Mouse (Mus musculus) neural tube, embryonic 11.5 days (tissue): ENCODE data around the gene Fam53a. TPM values are rescaled to one million over a fixed set of nuclear protein-coding genes. Genes with fewer than 3 reads are reported as not detected.
A peak's percentile ranks its signal among the peaks of the same experiment; 100 is the strongest.

Experiments used
- ATAC-seq: fragments of 200-750 bp; cut with Nextera tagmentation; 2 replicates; pipeline ENCODE4 v1.8.0; 2017; ENCODE audit warnings: moderate number of reproducible peaks, mild to moderate bottlenecking, moderate TSS enrichment, moderate library complexity; ENCODE audit not compliant: insufficient read depth, low FRiP score, low TSS enrichment
- DNase-seq: peaks from one replicate; pipeline ENCODE4 v3.0.0-alpha.2; 2015; ENCODE audit warnings: low spot score
- H3K27ac ChIP-seq: fragments of 300-500 bp; sonication (generic); 2 replicates; pipeline ENCODE4 v1.5.1; 2014; ENCODE audit warnings: low read depth, mild to moderate bottlenecking, low read length
- H3K27me3 ChIP-seq: fragments of 300-500 bp; sonication (generic); 2 replicates; pipeline ENCODE4 v1.6.1; 2014; ENCODE audit warnings: mild to moderate bottlenecking, low read length, mixed read lengths; ENCODE audit not compliant: control insufficient read depth, insufficient read depth
- H3K36me3 ChIP-seq: fragments of 300-500 bp; sonication (generic); 2 replicates; pipeline ENCODE4 v1.6.1; 2014; ENCODE audit warnings: mild to moderate bottlenecking, low read length, moderate library complexity, mixed read lengths; ENCODE audit not compliant: control insufficient read depth, insufficient read depth
- H3K4me1 ChIP-seq: fragments of 300-500 bp; sonication (generic); 2 replicates; pipeline ENCODE4 v1.6.1; 2014; ENCODE audit warnings: low read length, mixed read lengths; ENCODE audit not compliant: control insufficient read depth, insufficient read depth
- H3K4me2 ChIP-seq: fragments of 300-500 bp; sonication (generic); 2 replicates; pipeline ENCODE4 v1.6.1; 2014; ENCODE audit warnings: low read depth, mild to moderate bottlenecking, moderate library complexity
- H3K4me3 ChIP-seq: fragments of 300-500 bp; sonication (generic); 2 replicates; pipeline ENCODE4 v1.5.1; 2014; ENCODE audit warnings: low read depth, low read length
- H3K9ac ChIP-seq: fragments of 300-500 bp; sonication (generic); 2 replicates; pipeline ENCODE4 v1.6.1; 2014; ENCODE audit warnings: mild to moderate bottlenecking, low read length
- H3K9me3 ChIP-seq: fragments of 300-500 bp; sonication (generic); 2 replicates; pipeline ENCODE4 v1.6.1; 2016; ENCODE audit warnings: low read length; ENCODE audit not compliant: control insufficient read depth
- WGBS: fragments of 180-500 bp; shearing (Covaris S2); extraction: QIAGEN DNeasy Blood & Tissue Kit; methylation state at CpG from one replicate; pipeline ENCODE4 v1.1.7; 2014; 5-methylcytosine and 5-hydroxymethylcytosine counted together
- polyA plus RNA-seq: library from polyadenylated mRNA; unstranded; fragments of >200 nt; fragmentation: Nextera tagmentation; extraction: Ambion mirVana; gene quantifications from 2 replicates; pipeline ENCODE4 v1.2.1, GENCODE M21; 2014

The Fam53a gene
- polyA plus RNA-seq, 1 experiment from 2014 or later: 53.4 TPM

GRCm38 (mm10) chr5:33657251-33657786 is 27.9 kb upstream of the Fam53a start:
- Histone ChIP-seq H3K4me2 (peak overlapping the region; percentile 68), H3K9me3 (no peaks in the 10 kb centered on the region), H3K27ac (0 out of 2 replicates have a peak overlapping the region, but pooled peaks have one; percentile 9), H3K4me1 (peaks cover 8% of the 10 kb centered on the region), H3K4me3 (peak overlapping the region; percentile 72), H3K36me3 (peaks cover 3% of the 10 kb centered on the region), H3K9ac (peak overlapping the region; percentile 41), H3K27me3 (no peaks in the 10 kb centered on the region)
- WGBS: under 1% methylated on average over 32 of the region's 32 CpGs
- DNase-seq: no peak
- ATAC-seq: peak; percentile 21

- WGBS: 35% methylated on average over 1 of the region's 1 CpGs
- H3K36me3 ChIP-seq: peaks cover 3% of the 10 kb centered on the region
- H3K4me2 ChIP-seq: peak overlapping the region; percentile 68
- no peaks in the 10 kb centered on the region for H3K27me3 ChIP-seq
- H3K4me1 ChIP-seq: peaks cover 8% of the 10 kb centered on the region
- no peak for DNase-seq
- peak overlapping the region; percentile 72 for H3K4me3 ChIP-seq
- H3K9me3 ChIP-seq: no peaks in the 10 kb centered on the region
- no peak for ATAC-seq
- H3K27ac ChIP-seq: no peak overlapping the region
- peak overlapping the region; percentile 41 for H3K9ac ChIP-seq
These were observed 27.3 kb upstream of the Fam53a start for GRCm38 (mm10) chr5:33656739-33657138.

GRCm38 (mm10) chr5:33655251-33655840 is 25.9 kb upstream of the Fam53a start:
- no peaks in the 10 kb centered on the region for H3K9me3 ChIP-seq
- H3K27me3 ChIP-seq: no peaks in the 10 kb centered on the region
- 91% methylated on average over 10 of the region's 10 CpGs for WGBS
- no peak overlapping the region for H3K9ac ChIP-seq
- ATAC-seq (no peak), DNase-seq (no peak)
- H3K36me3 ChIP-seq: peaks cover 3% of the 10 kb centered on the region; the same call in 1 of the 2 replicates
- H3K27ac ChIP-seq: no peak overlapping the region
- no peak overlapping the region; the same call in 1 of the 2 replicates for H3K4me3 ChIP-seq
- no peak overlapping the region for H3K4me2 ChIP-seq
- peaks cover 13% of the 10 kb centered on the region for H3K4me1 ChIP-seq

GRCm38 (mm10) chr5:33654424-33654823 is 25.0 kb upstream of the Fam53a start:
- H3K4me2 ChIP-seq: no peak overlapping the region
- DNase-seq (no peak), ATAC-seq (no peak)
- H3K4me3 ChIP-seq: no peak overlapping the region
- H3K36me3 ChIP-seq: peaks cover 6% of the 10 kb centered on the region; the same call in 1 of the 2 replicates
- H3K27ac ChIP-seq: no peak overlapping the region
- H3K4me1 ChIP-seq: peaks cover 14% of the 10 kb centered on the region
- 96% methylated on average over 13 of the region's 13 CpGs for WGBS
- no peaks in the 10 kb centered on the region for H3K9me3 ChIP-seq
- no peaks in the 10 kb centered on the region for H3K27me3 ChIP-seq
- H3K9ac ChIP-seq: no peak overlapping the region

GRCm38 (mm10) chr5:33652783-33653173 is 23.3 kb upstream of the Fam53a start:
- Histone ChIP-seq H3K36me3 (peaks cover 8% of the 10 kb centered on the region), H3K4me3 (peak overlapping the region; percentile 83), H3K4me1 (peaks cover 12% of the 10 kb centered on the region; the same call in 1 of the 2 replicates), H3K27ac (no peak overlapping the region), H3K4me2 (peak overlapping the region; percentile 52), H3K27me3 (no peaks in the 10 kb centered on the region), H3K9me3 (no peaks in the 10 kb centered on the region), H3K9ac (peak overlapping the region; percentile 50)
- ATAC-seq: peak; percentile 39
- no peak for DNase-seq
- 4% methylated on average over 9 of the region's 9 CpGs for WGBS

- Histone ChIP-seq H3K27me3 (no peaks in the 10 kb centered on the region), H3K36me3 (peaks cover 8% of the 10 kb centered on the region), H3K4me1 (peaks cover 12% of the 10 kb centered on the region; the same call in 1 of the 2 replicates), H3K4me3 (peak within 1 kb of the TSS; percentile 83), H3K27ac (peak within 1 kb of the TSS; percentile 96), H3K9ac (peak within 1 kb of the TSS; percentile 80), H3K9me3 (no peaks in the 10 kb centered on the region), H3K4me2 (peak within 1 kb of the TSS; percentile 52)
- DNase-seq: peak; percentile 97
- ATAC-seq: peak; percentile 97
- WGBS: under 1% methylated on average over 75 of the region's 82 CpGs
These were observed 22.7 kb upstream of the Fam53a start, which contains the start of gene Slbp for GRCm38 (mm10) chr5:33651921-33652782. Gene Slbp, minus strand, starts transcription at chr5:33652574.

GRCm38 (mm10) chr5:33651541-33651920 is 22.1 kb upstream of the Fam53a start:
- peaks cover 7% of the 10 kb centered on the region; the same call in 1 of the 2 replicates for H3K4me1 ChIP-seq
- no peaks in the 10 kb centered on the region for H3K9me3 ChIP-seq
- no peaks in the 10 kb centered on the region for H3K27me3 ChIP-seq
- peak overlapping the region; percentile 52 for H3K4me2 ChIP-seq
- DNase-seq (peak; percentile 11), ATAC-seq (no peak)
- peak overlapping the region; percentile 80 for H3K9ac ChIP-seq
- peaks cover 8% of the 10 kb centered on the region for H3K36me3 ChIP-seq
- WGBS: under 1% methylated on average over 11 of the region's 11 CpGs
- H3K4me3 ChIP-seq: peak overlapping the region; percentile 83
- peak overlapping the region; percentile 96 for H3K27ac ChIP-seq

GRCm38 (mm10) chr5:33651017-33651416 is 21.6 kb upstream of the Fam53a start:
- no peaks in the 10 kb centered on the region for H3K27me3 ChIP-seq
- ATAC-seq (no peak), DNase-seq (no peak)
- H3K27ac ChIP-seq: no peak overlapping the region
- peaks cover 7% of the 10 kb centered on the region; the same call in 1 of the 2 replicates for H3K4me1 ChIP-seq
- peaks cover 8% of the 10 kb centered on the region for H3K36me3 ChIP-seq
- peak overlapping the region; percentile 83 for H3K4me3 ChIP-seq
- H3K9me3 ChIP-seq: no peaks in the 10 kb centered on the region
- peak overlapping the region; percentile 52 for H3K4me2 ChIP-seq
- WGBS: 18% methylated on average over 2 of the region's 2 CpGs
- peak overlapping the region; percentile 80 for H3K9ac ChIP-seq
